Mouse (Mus musculus) liver, embryonic 14.5 days (tissue): ENCODE results near the gene Ccnj.

Experiments used
- CTCF ChIP-seq: IDR thresholded peaks from 2 replicates; pipeline ENCODE4 v1.5.1; 2016; ENCODE audit warnings: antibody characterized with exemption, low read depth, control low read depth
- EP300 ChIP-seq: IDR thresholded peaks from 2 replicates; pipeline ENCODE4 v1.6.1; 2016; ENCODE audit warnings: antibody characterized with exemption, low read depth

GRCm38 (mm10) chr19:40831416-40832201, 530 bp downstream of the Ccnj start:
- TF ChIP-seq CTCF (no peak), EP300 (no peak)
